Mouse (Mus musculus): ENCODE data around the gene A130010J15Rik.

DNA sequence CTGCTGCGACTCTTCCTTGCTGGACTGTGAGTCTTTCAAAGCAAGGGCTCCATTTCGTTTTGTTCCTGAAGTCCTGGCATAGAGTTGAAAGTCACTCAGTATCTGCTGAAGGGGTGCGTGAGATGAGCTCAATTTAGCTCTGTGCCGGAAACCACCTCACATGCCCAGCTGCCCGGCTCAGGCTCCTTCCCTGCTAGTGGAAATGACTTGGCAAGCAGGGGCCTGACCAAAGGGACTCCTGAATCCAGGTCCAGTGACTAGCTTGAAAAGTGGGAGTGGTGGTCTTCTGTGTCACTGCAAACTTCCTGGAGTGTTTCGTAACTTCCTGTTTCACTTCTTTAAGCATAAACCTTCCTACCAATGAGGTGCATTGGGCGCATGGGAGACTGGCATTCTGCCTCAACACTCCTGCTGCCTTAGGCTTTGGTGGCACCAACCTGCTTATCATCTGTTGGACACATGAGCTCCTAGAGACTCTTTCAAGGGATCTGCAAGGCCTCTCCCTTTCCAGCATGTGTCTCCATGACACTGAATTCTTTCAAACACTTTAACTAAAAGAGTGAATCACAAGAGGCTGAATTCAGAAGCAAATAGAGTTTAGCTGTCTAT is 23.9 kb downstream of the A130010J15Rik start:
- TF ChIP-seq EP300 (IDR thresholded peaks at IDR 0.05; ENCODE audit: low read depth) (no peak), CTCF (IDR thresholded peaks at IDR 0.05; ENCODE audit: low read depth) (no peak)
